Mouse (Mus musculus): ENCODE data around the gene Olig1.
A peak's percentile ranks its signal among the peaks of the same experiment; 100 is the strongest.

Olig1 gene

DNA sequence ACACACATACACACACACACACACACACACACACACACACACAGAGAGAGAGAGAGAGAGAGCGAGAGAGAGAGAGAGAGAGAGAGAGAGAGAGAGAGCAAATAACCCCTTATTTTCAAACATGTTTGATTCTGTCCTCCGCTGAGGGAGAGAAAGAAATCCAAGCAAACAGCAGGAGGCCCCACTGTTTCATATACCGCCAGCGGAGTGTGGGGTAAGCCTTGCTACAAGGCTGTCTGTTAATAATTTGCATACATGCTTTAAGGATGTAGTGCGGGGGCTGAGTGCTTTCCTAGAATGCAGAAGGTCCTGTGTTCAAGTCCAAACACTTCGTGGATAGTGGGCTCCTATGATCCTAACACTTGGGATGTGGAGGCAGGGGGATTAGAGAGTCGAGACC is 43.3 kb downstream of the Olig1 start:
- no peak for DNase-seq

DNA sequence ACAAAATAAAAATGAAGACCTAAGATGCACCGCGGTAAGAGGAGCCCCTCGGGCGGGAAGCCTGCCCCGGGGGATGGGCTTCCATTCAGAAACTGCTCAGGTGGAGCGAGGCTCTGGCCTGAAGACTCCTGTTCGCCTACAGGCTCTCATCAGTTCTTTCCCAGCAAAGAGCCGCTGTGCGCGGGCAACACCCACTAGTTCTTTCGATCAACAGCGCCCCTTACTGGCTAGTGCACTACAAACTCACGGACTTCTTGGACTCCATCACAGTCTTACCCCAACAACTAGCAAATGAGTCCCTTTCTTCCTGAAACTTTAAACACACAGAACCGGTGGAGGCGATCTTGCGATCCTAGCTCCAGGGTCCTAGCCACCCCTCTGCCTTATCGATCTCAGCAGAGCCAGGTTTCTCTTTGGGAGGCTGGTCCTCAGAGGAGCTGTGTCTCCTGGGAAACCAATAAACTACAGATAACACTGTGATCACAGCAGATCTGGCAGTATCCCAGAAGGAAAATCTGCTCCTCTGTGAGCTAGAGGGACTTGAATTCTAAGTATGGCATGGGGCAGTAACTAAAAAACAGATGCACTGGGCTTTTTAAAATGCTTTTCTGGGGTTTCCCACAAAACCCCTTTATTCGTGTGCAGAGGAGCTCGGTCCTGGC is 44.7 kb downstream of the Olig1 start:
- peak; percentile 73 for DNase-seq

DNA sequence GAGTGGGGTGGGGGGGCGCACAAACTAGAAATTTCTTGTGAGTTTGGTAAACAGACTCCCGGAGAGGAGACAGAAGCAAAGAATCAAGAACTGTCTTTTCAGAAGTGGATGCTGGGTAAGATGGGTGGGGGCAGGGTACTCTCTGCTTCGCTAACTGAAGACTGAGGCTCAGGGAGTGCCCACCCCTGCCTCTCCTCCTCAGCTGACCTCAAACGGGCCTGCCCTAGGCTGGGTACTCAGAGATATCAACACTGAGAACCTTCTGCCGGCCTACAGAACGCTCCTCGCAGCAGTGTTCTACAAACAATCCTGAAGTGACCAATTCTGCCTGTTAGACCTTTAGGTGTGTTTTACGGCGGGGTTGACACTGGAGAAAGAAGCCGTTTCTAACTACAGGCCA is 50.6 kb downstream of the Olig1 start:
- DNase-seq, result no peak

DNA sequence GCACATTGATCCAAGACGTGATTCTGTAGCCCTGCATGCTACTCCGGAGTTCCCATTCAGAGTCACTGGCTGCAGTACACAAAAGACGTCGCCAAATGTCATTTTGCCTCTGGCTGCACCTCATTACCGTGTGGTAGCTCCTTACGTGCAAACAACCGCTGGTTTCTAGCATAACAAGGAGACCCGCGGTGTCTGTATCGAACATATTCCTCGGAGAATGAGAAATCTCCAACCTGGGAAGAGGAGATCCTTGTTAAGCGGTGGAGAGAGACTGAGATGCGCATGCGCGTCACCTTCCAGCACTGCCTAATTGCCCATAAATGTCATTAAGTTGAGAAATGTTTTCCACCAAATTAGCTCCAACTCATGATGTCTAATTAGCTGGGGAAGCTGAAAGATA is 51.0 kb downstream of the Olig1 start:
- no peak for DNase-seq

Measured in right cerebral cortex, postnatal 14 days (tissue).